Mouse (Mus musculus) urinary bladder, postnatal 25 days (tissue): Measurements from ENCODE around the gene Rxra.
A peak's percentile ranks its signal among the peaks of the same experiment; 100 is the strongest.

Source experiments
- DNase-seq: peaks from one replicate; pipeline ENCODE4 v3.0.0; 2022; ENCODE audit warnings: low spot score

Rxra gene

GRCm38 (mm10) chr2:27702904-27703666 lies 26.8 kb downstream of the Rxra start:
- peak; percentile 58 for DNase-seq

- DNase-seq, result no peak
These were observed 27.8 kb downstream of the Rxra start for GRCm38 (mm10) chr2:27703852-27704640.

- DNase-seq, result no peak
These were observed 28.4 kb downstream of the Rxra start for GRCm38 (mm10) chr2:27704641-27705040.

- DNase-seq, result no peak
These were observed 34.7 kb downstream of the Rxra start for GRCm38 (mm10) chr2:27710871-27711382.

GRCm38 (mm10) chr2:27712626-27713025 lies 36.4 kb downstream of the Rxra start:
- no peak for DNase-seq

- DNase-seq, result no peak
These were observed 37.1 kb downstream of the Rxra start for GRCm38 (mm10) chr2:27713378-27713777.

- peak; percentile 49 for DNase-seq
These were observed 37.9 kb downstream of the Rxra start for GRCm38 (mm10) chr2:27714131-27714530.

- DNase-seq, result no peak
These were observed 39.0 kb downstream of the Rxra start for GRCm38 (mm10) chr2:27715221-27715620.

GRCm38 (mm10) chr2:27716339-27716738 lies 40.1 kb downstream of the Rxra start:
- no peak for DNase-seq

- DNase-seq, result peak; percentile 82
These were observed 42.0 kb downstream of the Rxra start for GRCm38 (mm10) chr2:27718191-27718590.

- DNase-seq, result no peak
These were observed 43.4 kb downstream of the Rxra start for GRCm38 (mm10) chr2:27719601-27720000.

- peak; percentile 43 for DNase-seq
These were observed 45.4 kb downstream of the Rxra start for GRCm38 (mm10) chr2:27721611-27722010.

GRCm38 (mm10) chr2:27724729-27725316 lies 48.6 kb downstream of the Rxra start:
- no peak for DNase-seq

- DNase-seq, result no peak
These were observed 52.0 kb downstream of the Rxra start for GRCm38 (mm10) chr2:27727994-27728854.

- no peak for DNase-seq
These were observed 52.8 kb downstream of the Rxra start for GRCm38 (mm10) chr2:27729009-27729408.

GRCm38 (mm10) chr2:27730002-27730905 lies 54.0 kb downstream of the Rxra start:
- DNase-seq, result no peak

GRCm38 (mm10) chr2:27733021-27733420 lies 56.8 kb downstream of the Rxra start:
- DNase-seq, result no peak

- no peak for DNase-seq
These were observed 58.1 kb downstream of the Rxra start for GRCm38 (mm10) chr2:27734328-27734727.

- DNase-seq, result no peak
These were observed 58.6 kb downstream of the Rxra start for GRCm38 (mm10) chr2:27734800-27735199.

GRCm38 (mm10) chr2:27736802-27737201 lies 60.6 kb downstream of the Rxra start:
- DNase-seq, result no peak

GRCm38 (mm10) chr2:27738396-27738795 lies 62.2 kb downstream of the Rxra start:
- DNase-seq, result no peak
